Mouse (Mus musculus) c-Kit-positive CD71-negative TER-119-negative erythroid progenitor cells, embryonic 14.5 days (primary cell): ENCODE measurements around the gene Cpa4.

Experiments
- DNase-seq: peaks from one replicate; pipeline ENCODE4 v3.0.0-alpha.2; 2013; ENCODE audit warnings: low read depth

The Cpa4 gene

GRCm38 (mm10) chr6:30551644-30552580 is 16.3 kb upstream of the Cpa4 start:
- no peak for DNase-seq

DNA sequence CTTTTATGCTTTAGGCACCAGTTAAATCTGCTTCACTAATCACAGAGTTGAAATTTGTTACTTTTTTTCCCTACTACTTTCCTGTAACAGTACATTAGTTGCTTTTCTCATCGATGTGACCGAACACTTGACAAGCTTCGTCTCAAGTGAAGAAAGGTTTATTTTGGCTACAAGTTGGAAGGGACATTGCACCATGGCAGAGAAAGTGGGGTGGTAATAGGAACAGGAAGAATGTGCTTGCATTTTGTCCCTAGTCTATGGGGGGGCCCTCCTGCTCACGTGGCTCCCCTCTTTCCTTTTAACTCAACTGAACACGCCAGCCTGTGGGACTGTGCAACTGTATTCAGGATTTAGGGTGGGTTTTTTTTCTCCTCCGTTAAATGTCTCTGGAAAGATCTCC is 15.5 kb upstream of the Cpa4 start:
- DNase-seq, result no peak

DNA sequence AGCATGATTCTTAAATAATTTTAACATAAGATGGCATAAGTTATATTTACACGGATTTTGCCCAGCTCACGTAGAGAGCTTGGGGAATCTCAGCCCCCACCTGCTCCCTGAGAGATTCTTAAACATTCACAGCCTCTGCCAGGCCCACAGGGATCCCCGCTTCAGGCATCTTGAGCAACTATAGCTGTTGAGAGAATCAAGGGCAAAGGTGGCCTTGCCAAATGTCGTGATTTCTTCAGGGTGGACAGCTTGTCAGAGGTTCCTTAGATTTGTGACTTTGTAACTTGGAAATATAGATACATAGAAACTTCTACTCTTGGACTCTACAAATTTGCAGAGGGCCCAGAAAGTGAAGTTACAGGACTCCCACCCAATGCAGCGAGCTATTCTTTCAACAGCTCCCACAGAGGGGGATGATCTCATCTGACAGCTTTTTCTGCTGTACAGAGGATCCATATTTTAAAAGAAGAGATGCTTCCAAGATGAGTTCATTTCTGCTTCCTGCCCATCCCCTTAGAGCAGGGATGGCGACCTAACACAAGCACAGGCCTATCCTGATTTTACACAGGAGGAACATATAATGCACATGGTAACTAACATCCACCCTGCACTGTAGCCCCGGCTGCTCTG is 14.7 kb upstream of the Cpa4 start:
- no peak for DNase-seq

- DNase-seq, result no peak
These were observed 14.1 kb upstream of the Cpa4 start for GRCm38 (mm10) chr6:30554092-30554491.

DNA sequence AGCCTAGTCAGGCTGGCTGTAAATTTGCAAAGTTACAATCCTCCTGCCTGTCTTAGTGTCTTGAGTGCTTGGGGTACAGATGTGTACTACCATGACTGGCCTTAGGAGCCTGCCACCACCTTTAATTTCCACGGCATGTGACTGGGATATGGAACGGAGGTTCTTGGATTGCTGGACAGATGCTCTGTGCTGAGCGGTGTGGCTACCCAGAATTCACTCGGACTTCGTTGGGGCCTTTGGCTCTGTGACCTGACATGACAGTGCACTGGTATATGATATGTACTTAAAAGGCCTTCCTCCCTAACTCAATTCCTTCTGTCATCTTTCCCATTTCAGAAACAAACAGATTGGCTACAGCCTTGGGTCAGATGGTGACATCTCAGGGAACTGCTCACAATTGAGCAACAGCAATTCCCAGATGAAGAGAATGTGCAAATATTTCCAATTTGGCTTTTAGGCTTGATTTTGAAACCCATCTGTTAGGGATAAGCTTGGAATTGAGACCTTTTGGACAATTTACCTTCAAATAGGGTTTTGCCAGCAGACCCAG is 13.5 kb upstream of the Cpa4 start:
- DNase-seq, result no peak

GRCm38 (mm10) chr6:30556080-30556479 is 12.1 kb upstream of the Cpa4 start:
- DNase-seq, result no peak

DNA sequence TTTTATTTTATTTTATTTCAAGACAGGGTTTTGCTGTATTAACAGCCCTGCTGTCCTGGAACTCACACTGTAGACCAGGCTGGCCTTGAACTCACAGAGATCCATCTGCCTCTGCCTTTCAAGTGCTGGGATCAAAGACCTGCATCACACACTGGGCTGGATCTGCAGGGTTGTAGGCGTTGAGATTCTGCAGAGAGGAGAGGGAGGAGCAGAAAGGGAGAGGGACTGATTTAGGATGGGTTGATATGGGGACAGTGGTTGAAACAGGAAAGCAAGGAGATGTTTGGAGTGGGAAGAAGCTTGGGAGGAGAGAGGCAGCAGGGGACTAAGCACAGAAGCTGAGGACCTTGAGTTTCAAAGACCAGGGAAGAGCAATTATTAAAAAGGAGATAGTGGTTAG is 8.4 kb upstream of the Cpa4 start:
- DNase-seq, result no peak

DNA sequence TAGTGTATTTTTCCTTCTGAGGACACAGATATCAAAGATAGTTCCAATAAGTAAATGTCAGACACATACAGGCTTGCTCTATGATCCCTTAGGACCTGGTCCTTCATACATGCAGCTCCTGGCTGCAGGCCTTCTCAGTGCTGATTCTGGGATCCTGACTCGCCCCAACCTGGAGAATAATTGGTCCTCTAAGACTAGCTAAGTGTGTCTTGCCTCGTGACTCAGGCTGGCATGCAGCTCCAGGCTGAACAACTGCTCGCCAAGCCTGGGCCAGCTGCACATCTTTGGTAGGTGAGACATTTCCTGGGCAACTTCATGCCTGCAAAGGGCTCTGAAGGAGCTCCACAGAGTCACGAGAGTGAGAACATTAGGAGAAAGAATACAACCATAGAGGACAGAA is 6.0 kb upstream of the Cpa4 start:
- no peak for DNase-seq

GRCm38 (mm10) chr6:30563575-30563974 is 4.6 kb upstream of the Cpa4 start:
- DNase-seq, result no peak

DNA sequence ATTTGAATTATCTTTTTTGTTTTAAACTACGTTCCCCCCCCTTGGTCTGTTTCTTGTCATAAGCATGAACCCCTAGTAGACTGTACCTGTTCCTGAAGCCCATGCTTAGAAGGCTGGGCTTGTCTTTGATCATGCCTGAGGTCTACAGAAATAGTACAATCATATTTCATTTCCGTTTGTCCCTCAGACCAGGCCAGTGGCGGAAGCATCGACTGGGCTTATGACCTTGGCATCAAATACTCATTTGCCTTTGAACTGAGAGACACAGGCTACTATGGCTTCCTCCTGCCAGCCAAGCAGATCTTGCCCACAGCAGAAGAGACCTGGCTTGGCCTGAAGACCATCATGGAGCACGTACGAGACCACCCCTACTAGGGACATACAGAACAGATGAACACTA is 4.1 kb upstream of the Cpa4 start:
- DNase-seq, result no peak

DNA sequence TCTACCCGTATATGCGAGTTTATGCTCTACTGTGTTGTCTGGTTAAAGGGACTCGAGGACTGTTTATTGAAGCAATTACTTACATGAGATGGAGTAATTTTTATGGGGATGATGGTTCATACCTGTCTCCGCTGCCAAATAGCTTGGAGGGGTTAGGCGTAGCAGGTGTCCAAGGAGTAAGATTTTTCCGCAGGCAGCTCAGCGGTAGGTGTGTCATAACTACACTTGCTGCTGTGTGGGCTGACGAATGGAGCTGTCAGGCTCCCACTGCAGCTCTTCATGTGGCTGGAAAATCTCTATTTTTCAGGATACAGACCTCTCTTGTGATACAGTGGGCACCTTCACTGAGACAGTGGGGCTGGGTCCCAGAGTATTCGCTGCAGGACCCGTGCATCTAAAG is 1.2 kb downstream of the Cpa4 start:
- DNase-seq, result no peak

- DNase-seq, result no peak
These were observed 1.8 kb downstream of the Cpa4 start for GRCm38 (mm10) chr6:30570012-30570411.

DNA sequence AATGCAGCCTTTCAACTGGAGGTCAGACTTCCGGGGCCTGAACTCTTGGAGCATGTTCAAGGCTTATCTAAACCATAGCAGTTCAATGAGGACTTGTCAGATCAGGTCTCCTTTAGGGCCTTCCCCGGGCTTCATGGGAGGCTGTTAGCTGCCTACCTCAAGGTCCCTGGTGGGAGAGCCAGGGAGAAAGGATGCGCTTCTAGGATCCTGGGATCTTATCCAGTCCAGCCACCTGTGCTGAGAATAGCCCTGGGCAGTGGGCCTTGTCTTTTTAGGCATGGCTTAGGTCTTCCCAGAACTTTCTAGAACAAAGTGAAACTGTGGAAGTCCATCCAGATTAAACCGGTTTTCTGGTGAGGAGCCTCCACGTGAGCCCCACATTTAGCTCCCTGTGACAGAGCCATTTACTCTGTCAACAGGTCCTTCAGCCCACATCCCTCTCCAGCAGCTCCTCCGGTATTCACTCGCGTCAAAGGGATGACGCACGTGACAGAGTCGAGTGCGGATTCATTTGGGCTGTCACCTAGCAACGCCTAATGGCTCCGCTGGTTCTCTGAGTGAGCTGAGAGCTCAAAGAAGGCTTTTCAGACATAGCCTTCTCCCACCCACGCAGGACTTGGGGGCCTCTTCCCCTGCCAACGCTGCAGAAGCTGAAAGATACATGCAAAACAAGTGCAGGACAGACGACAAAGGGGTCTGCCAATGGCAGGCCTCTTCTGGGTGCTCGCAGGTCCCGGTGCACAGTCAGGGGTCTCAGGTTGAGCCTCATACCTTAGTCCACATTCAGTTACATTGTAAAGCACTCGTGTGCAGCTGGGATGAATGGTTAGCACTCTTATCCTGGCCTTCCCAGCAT is 4.5 kb downstream of the Cpa4 start:
- no peak for DNase-seq

- no peak for DNase-seq
These were observed 5.2 kb downstream of the Cpa4 start for GRCm38 (mm10) chr6:30573380-30573779.

GRCm38 (mm10) chr6:30574945-30575344 is 6.8 kb downstream of the Cpa4 start:
- no peak for DNase-seq

- no peak for DNase-seq
These were observed 8.5 kb downstream of the Cpa4 start for GRCm38 (mm10) chr6:30576477-30577203.

GRCm38 (mm10) chr6:30579961-30580840 is 12.0 kb downstream of the Cpa4 start:
- DNase-seq, result no peak

DNA sequence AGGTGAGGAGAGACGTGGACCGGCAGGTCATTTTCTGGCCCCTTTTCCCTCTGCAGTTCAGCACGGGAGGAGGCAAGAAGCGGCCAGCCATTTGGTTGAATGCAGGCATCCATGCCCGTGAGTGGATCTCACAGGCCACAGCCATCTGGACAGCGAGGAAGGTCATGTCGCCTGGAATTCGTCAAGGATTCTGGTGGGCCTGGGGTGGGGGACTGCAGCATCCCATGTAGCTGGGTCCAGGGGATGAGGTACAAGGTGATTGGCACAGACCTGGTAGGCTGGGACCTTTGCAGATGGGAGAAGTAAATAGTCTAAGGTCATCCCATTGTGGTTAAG is 12.6 kb downstream of the Cpa4 start:
- DNase-seq, result no peak

DNA sequence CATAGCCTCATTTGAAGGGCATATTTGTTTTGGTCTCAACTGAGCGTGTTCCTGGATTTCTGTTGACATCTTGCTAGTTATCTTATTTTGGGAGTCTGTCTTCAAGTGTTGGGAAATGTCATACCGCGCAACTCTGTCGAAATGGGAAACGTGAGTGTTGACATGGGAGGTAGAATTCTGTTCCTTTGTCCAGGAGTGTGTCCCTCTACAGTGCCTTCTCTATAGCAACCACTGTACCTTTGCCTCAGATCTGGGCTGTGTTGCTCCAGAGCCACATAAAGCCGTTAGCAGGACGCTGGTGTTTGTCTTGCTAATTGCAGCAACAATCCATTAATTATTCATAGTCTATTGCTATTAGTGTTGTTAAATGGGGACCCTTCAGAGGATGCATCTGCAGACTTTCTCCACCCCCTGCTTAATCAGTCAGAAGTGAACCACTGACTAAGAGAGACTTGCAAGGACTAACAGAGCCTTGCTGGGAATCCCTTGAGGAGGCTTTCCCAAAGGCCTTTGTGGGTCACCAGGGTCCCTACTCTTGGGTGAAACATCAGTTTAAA is 18.8 kb downstream of the Cpa4 start:
- no peak for DNase-seq

GRCm38 (mm10) chr6:30589819-30590218 is 21.6 kb downstream of the Cpa4 start:
- DNase-seq, result no peak
